Mouse (Mus musculus): Measurements from ENCODE around the gene Sun2.

GRCm38 (mm10) chr15:79745312-79745711 lies 3.0 kb upstream of the Sun2 start:
- no peak for TF ChIP-seq CTCF (conservative IDR thresholded peaks at IDR 0.05; ENCODE audit: insufficient read depth, insufficient read length, low read depth, low read length)
- TF ChIP-seq POLR2A (IDR thresholded peaks at IDR 0.05; ENCODE audit: low read depth, low read length): no peak
